Mouse (Mus musculus): Measurements from ENCODE around the gene Wfdc21.

DNA sequence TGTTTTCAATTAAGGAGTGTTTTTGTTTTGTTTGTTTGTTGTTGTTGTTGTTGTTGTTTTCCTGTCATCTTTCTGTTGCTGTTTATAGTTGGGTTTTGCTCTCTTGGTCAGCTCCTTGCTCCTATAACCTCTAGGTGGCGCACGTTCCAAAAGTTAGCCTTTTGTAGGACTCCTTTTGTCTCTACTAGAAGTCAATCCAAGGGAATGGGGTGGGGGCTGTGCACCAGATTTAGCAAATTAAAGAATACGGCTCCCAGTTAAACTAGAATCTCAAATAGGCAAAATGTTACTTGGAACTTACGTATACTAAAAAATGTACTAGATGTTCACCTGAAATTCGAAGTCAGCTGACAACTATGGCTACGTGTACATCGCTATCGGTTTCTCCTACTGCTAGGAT lies 55.4 kb downstream of the Wfdc21 start:
- TF ChIP-seq POLR2A (IDR thresholded peaks at IDR 0.05; ENCODE audit: insufficient read depth, low read depth, low read length), result no peak
- peak; percentile 76 for TF ChIP-seq CTCF (IDR thresholded peaks at IDR 0.05)
- no peak for TF ChIP-seq EP300 (IDR thresholded peaks at IDR 0.05; ENCODE audit: insufficient read depth, low read depth, low read length)

All from heart, adult 2 months (tissue).